Mouse (Mus musculus) ES-Bruce4 (cell line): ENCODE results near the gene D230025D16Rik.

Source experiments
- CTCF ChIP-seq: IDR thresholded peaks from one replicate; pipeline ENCODE4 v1.8.1; 2011; ENCODE audit warnings: low read depth, low read length
- EP300 ChIP-seq: IDR thresholded peaks from 2 replicates; pipeline ENCODE4 v1.6.1; 2011; ENCODE audit warnings: low read depth, low read length; ENCODE audit not compliant: insufficient read depth
- POLR2A ChIP-seq: IDR thresholded peaks from one replicate; pipeline ENCODE4 v1.8.1; 2011; ENCODE audit warnings: low read length; ENCODE audit not compliant: insufficient read depth

DNA sequence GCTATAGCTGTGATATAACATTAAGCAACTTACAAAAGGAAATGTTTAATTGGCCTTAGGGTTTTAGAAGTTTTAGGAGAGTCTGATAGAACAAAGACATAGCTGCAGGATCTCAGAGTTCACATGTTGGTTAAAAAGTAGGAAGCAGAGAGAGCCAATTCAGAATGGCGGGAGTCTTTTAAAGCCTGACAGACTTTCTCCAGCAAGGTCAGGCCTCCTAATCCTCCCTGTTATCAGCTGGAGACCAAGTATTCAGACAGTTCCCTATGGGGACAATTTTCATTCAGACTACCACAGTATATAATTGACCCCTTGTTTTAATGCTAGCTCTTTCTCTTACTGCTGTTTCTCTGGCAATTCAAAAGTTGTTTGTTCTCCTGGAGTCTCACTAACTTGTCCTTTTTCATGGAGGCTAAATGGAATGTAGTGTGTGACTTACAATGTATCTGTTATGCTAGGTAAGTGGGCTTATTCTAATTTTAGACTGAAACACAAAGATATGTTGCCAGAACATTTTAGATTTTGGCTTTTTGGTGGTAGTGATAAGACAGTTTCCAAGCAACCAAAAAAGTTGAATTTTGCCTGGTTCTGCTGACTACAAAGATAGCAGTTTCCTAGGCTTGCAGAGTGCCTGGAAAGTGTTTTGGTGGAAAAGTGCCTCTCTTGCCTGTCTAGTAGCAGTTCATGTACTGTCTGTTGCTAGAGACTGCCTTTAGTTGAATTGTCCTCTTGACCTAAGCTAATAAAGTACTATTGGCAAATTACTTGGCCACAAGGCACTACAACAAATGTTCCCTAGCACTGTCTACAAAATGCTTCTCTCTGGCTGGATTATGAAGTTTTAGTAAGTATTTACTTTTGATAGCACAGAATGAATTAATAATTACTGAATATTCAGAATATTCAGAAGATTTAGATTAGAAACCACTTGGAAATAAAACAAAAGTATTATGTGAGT is 15.5 kb upstream of the D230025D16Rik start:
- no peak for TF ChIP-seq EP300
- no peak for TF ChIP-seq CTCF
- no peak for TF ChIP-seq POLR2A
